Mouse (Mus musculus) liver, postnatal 0 days (tissue): ENCODE measurements around the gene Krtap9-5. TPM values are rescaled to one million over a fixed set of nuclear protein-coding genes. Genes with fewer than 3 reads are reported as not detected.

ENCODE experiments used
- ATAC-seq: fragments of 200-750 bp; cut with Nextera tagmentation; 2 replicates; pipeline ENCODE4 v1.8.0; 2017; ENCODE audit warnings: mild to moderate bottlenecking, moderate library complexity
- DNase-seq: peaks from one replicate; pipeline ENCODE4 v3.0.0-alpha.2; 2016
- H3K27ac ChIP-seq: fragments of 300-500 bp; sonication (generic); 2 replicates; pipeline ENCODE4 v1.5.1; 2014; ENCODE audit warnings: antibody characterized with exemption, moderate library complexity, mild to moderate bottlenecking, low read depth
- H3K27me3 ChIP-seq: fragments of 300-500 bp; sonication (generic); 2 replicates; pipeline ENCODE4 v1.6.1; 2014; ENCODE audit warnings: low read length, control low read depth, mixed read lengths; ENCODE audit not compliant: insufficient read depth
- H3K36me3 ChIP-seq: fragments of 300-500 bp; sonication (generic); replicated peaks from 2 replicates; pipeline ENCODE4 v1.6.1; 2014; ENCODE audit warnings: mild to moderate bottlenecking, control low read depth, low read length, moderate library complexity, mixed read lengths; ENCODE audit not compliant: insufficient read depth
- H3K4me1 ChIP-seq: fragments of 300-500 bp; sonication (generic); 2 replicates; pipeline ENCODE4 v1.6.1; 2014; ENCODE audit warnings: antibody characterized with exemption, mild to moderate bottlenecking, control low read depth; ENCODE audit not compliant: insufficient read depth
- H3K4me2 ChIP-seq: fragments of 300-500 bp; sonication (generic); 2 replicates; pipeline ENCODE4 v1.6.1; 2014; ENCODE audit warnings: low read depth, mild to moderate bottlenecking, low read length, moderate library complexity, mixed read lengths
- H3K4me3 ChIP-seq: fragments of 300-500 bp; sonication (generic); 2 replicates; pipeline ENCODE4 v1.5.1; 2014; ENCODE audit warnings: low read depth, low read length
- H3K9ac ChIP-seq: fragments of 300-500 bp; sonication (generic); replicated peaks from 2 replicates; pipeline ENCODE4 v1.6.1; 2014; ENCODE audit warnings: mild to moderate bottlenecking, moderate library complexity
- H3K9me3 ChIP-seq: fragments of 300-500 bp; sonication (generic); 2 replicates; pipeline ENCODE4 v1.6.1; 2016; ENCODE audit warnings: mild to moderate bottlenecking, control low read depth, low read length, mixed read lengths
- CTCF ChIP-seq: sonication (generic); IDR thresholded peaks from 2 replicates; pipeline ENCODE4 v1.5.1; 2016; ENCODE audit warnings: antibody characterized with exemption, low read depth
- EP300 ChIP-seq: IDR thresholded peaks from 2 replicates; pipeline ENCODE4 v1.6.1; 2016; ENCODE audit warnings: antibody characterized with exemption, low read depth, mild to moderate bottlenecking
- WGBS: fragments of 180-500 bp; shearing (Covaris S2); extraction: QIAGEN DNeasy Blood & Tissue Kit; methylation state at CpG from one replicate; pipeline ENCODE4 v1.1.7; 2014; ENCODE audit not compliant: insufficient replicate concordance; 5-methylcytosine and 5-hydroxymethylcytosine counted together
- polyA plus RNA-seq: library from polyadenylated mRNA; unstranded; fragments of >200 nt; fragmentation: Nextera tagmentation; extraction: Ambion mirVana; gene quantifications from 2 replicates; pipeline ENCODE4 v1.2.1, GENCODE M21; 2015

The Krtap9-5 gene
- polyA plus RNA-seq, 1 experiment from 2014 or later, result not detected

GRCm38 (mm10) chr11:99988530-99988929, 40.3 kb downstream of the Krtap9-5 start:
- DNase-seq (no peak), ATAC-seq (no peak)
- no peak overlapping the region for H3K9ac ChIP-seq
- 0 out of 2 replicates have a peak, but pooled peaks cover 2% of the 10 kb centered on the region for H3K27me3 ChIP-seq
- H3K4me2 ChIP-seq, result no peak overlapping the region
- no peaks in the 10 kb centered on the region for H3K4me1 ChIP-seq
- no peak for TF ChIP-seq CTCF
- TF ChIP-seq EP300, result no peak
- no peak overlapping the region for H3K27ac ChIP-seq
- no peak overlapping the region for H3K4me3 ChIP-seq
- WGBS, result 77% methylated on average over 3 of the region's 3 CpGs
- no peaks in the 10 kb centered on the region for H3K36me3 ChIP-seq
- H3K9me3 ChIP-seq, result no peaks in the 10 kb centered on the region

DNA sequence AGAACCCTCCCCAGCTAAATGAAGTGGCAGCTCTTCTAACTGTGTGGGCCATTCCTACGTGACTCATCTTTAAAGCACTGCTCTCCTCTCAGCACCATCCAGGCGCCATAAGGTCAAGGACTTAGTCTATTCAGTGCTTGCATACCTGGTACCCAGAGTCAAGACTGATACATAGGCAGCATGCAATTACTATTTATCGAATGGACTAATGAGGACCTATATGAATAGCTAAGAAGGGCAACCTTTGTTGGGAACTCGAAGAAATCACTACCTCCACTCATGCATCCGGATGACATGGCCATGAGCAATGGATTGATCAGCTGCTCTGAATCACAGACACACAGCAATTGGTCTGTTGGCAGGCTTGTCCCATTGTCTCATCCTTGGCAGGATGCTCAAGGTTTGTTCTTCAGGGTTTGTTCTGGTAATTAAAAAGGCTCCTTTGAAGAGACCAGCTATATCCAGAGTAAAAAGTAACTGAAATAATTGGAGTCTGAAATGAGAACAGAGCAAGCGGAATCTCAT, 41.7 kb downstream of the Krtap9-5 start:
- no peaks in the 10 kb centered on the region for H3K9me3 ChIP-seq
- WGBS, result 68% methylated on average over 6 of the region's 6 CpGs
- H3K4me1 ChIP-seq, result no peaks in the 10 kb centered on the region
- no peaks in the 10 kb centered on the region for H3K36me3 ChIP-seq
- ATAC-seq, result no peak
- no peak overlapping the region for H3K27ac ChIP-seq
- H3K4me2 ChIP-seq, result no peak overlapping the region
- 0 out of 2 replicates have a peak, but pooled peaks cover 6% of the 10 kb centered on the region for H3K27me3 ChIP-seq
- TF ChIP-seq CTCF, result no peak
- no peak for TF ChIP-seq EP300
- H3K4me3 ChIP-seq, result no peak overlapping the region
- H3K9ac ChIP-seq, result no peak overlapping the region
- no peak for DNase-seq

GRCm38 (mm10) chr11:99990571-99990970, 42.3 kb downstream of the Krtap9-5 start:
- Histone ChIP-seq H3K27ac (no peak overlapping the region), H3K9ac (no peak overlapping the region), H3K27me3 (0 out of 2 replicates have a peak, but pooled peaks cover 6% of the 10 kb centered on the region), H3K4me1 (no peaks in the 10 kb centered on the region), H3K4me2 (no peak overlapping the region), H3K36me3 (no peaks in the 10 kb centered on the region), H3K9me3 (no peaks in the 10 kb centered on the region), H3K4me3 (no peak overlapping the region)
- no peak for TF ChIP-seq CTCF
- TF ChIP-seq EP300, result no peak
- ATAC-seq (no peak), DNase-seq (no peak)
- 75% methylated on average over 3 of the region's 3 CpGs for WGBS

GRCm38 (mm10) chr11:99993620-99994383, 45.5 kb downstream of the Krtap9-5 start, which contains the start of gene Krtap17-1:
TSS of gene Krtap17-1 (minus strand) at chr11:99993994.
- no peak within 1 kb of the TSS for H3K4me2 ChIP-seq
- H3K4me3 ChIP-seq, result no peak within 1 kb of the TSS
- DNase-seq (no peak), ATAC-seq (no peak)
- H3K9ac ChIP-seq, result no peak within 1 kb of the TSS
- no peaks in the 10 kb centered on the region for H3K4me1 ChIP-seq
- 27% methylated on average over 26 of the region's 26 CpGs for whole genome bisulfite sequencing
- H3K36me3 ChIP-seq, result no peaks in the 10 kb centered on the region
- H3K27me3 ChIP-seq, result 0 out of 2 replicates have a peak, but pooled peaks cover 6% of the 10 kb centered on the region
- H3K27ac ChIP-seq, result no peak within 1 kb of the TSS
- H3K9me3 ChIP-seq, result no peaks in the 10 kb centered on the region
- TF ChIP-seq EP300, result no peak
- no peak for TF ChIP-seq CTCF

GRCm38 (mm10) chr11:99994384-99994661, 46.0 kb downstream of the Krtap9-5 start:
- no peak overlapping the region for H3K27ac ChIP-seq
- H3K4me3 ChIP-seq, result no peak overlapping the region
- TF ChIP-seq EP300 (no peak), CTCF (no peak)
- 0 out of 2 replicates have a peak, but pooled peaks cover 6% of the 10 kb centered on the region for H3K27me3 ChIP-seq
- no peaks in the 10 kb centered on the region for H3K9me3 ChIP-seq
- DNase-seq (no peak), ATAC-seq (no peak)
- H3K36me3 ChIP-seq, result no peaks in the 10 kb centered on the region
- no peaks in the 10 kb centered on the region for H3K4me1 ChIP-seq
- no peak overlapping the region for H3K9ac ChIP-seq
- no peak overlapping the region for H3K4me2 ChIP-seq
- WGBS, result 36% methylated on average over 4 of the region's 4 CpGs

DNA sequence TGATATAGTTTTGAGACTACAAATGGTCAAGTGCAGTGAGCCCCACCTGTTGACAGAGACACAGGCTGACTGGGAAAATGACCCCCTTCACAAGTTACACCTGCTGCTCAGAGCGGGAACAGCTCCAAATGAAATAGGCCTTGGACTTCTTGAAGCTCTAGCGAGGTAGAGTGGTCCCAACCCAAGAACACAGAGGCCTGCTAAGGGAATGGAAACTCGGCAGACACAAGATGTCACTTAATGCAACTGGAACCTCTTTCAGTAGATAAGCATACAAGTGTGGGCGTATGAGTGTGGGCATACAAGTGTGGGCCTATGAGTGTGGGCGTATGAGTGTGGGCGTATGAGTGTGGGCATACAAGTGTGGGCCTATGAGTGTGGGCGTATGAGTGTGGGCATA, 50.8 kb downstream of the Krtap9-5 start:
- 0 out of 2 replicates have a peak, but pooled peaks cover 3% of the 10 kb centered on the region for H3K27me3 ChIP-seq
- no peaks in the 10 kb centered on the region for H3K36me3 ChIP-seq
- H3K27ac ChIP-seq, result no peak overlapping the region
- no peaks in the 10 kb centered on the region for H3K9me3 ChIP-seq
- DNase-seq (no peak), ATAC-seq (no peak)
- no peak overlapping the region for H3K9ac ChIP-seq
- H3K4me1 ChIP-seq, result no peaks in the 10 kb centered on the region
- H3K4me3 ChIP-seq, result no peak overlapping the region
- WGBS, result 75% methylated on average over 7 of the region's 7 CpGs
- no peak overlapping the region for H3K4me2 ChIP-seq
- TF ChIP-seq CTCF (no peak), EP300 (no peak)

Other genes starting within 250 kb of the Krtap9-5 start
- not detected in 2 replicates for gene Gm14180, start 214.2 kb upstream of the Krtap9-5 start, polyA plus RNA-seq
- gene Gm11595, start 175.6 kb upstream of the Krtap9-5 start, polyA plus RNA-seq, result not detected in 2 replicates
- gene Krtap4-8, start 167.8 kb upstream of the Krtap9-5 start, polyA plus RNA-seq, result not detected in 2 replicates
- gene Krtap4-9, start 163.3 kb upstream of the Krtap9-5 start, polyA plus RNA-seq, result not detected in 2 replicates
- not detected in 2 replicates for gene Gm11596, start 155.0 kb upstream of the Krtap9-5 start, polyA plus RNA-seq
- not detected in 2 replicates for gene Gm11569, start 149.5 kb upstream of the Krtap9-5 start, polyA plus RNA-seq
- gene Gm11554, start 144.0 kb upstream of the Krtap9-5 start, polyA plus RNA-seq, result not detected in 2 replicates
- gene Krtap4-13, start 138.6 kb upstream of the Krtap9-5 start, polyA plus RNA-seq, result not detected in 2 replicates
- gene Gm11564, start 132.8 kb upstream of the Krtap9-5 start, polyA plus RNA-seq, result not detected in 2 replicates
- gene 2300003K06Rik, start 110.4 kb upstream of the Krtap9-5 start, polyA plus RNA-seq, result not detected in 2 replicates
- not detected in 2 replicates for gene Krtap4-16, start 96.9 kb upstream of the Krtap9-5 start, polyA plus RNA-seq
- gene Gm11568, start 90.6 kb upstream of the Krtap9-5 start, polyA plus RNA-seq, result not detected in 2 replicates
- gene Gm11559, start 84.0 kb upstream of the Krtap9-5 start, polyA plus RNA-seq, result not detected in 2 replicates
- not detected in 2 replicates for gene Krtap9-1, start 75.1 kb upstream of the Krtap9-5 start, polyA plus RNA-seq
- gene Gm11567, start 69.3 kb upstream of the Krtap9-5 start, polyA plus RNA-seq, result not detected in 2 replicates
- not detected in 2 replicates for gene Krtap31-1, start 40.6 kb upstream of the Krtap9-5 start, polyA plus RNA-seq
- gene Gm11565, start 33.7 kb upstream of the Krtap9-5 start, polyA plus RNA-seq, result not detected in 2 replicates
- not detected in 2 replicates for gene Krtap31-2, start 12.2 kb upstream of the Krtap9-5 start, polyA plus RNA-seq
- not detected in 2 replicates for gene Krtap29-1, start 30.6 kb downstream of the Krtap9-5 start, polyA plus RNA-seq
- not detected in 2 replicates for gene Krtap16-1, start 38.1 kb downstream of the Krtap9-5 start, polyA plus RNA-seq
- gene Krtap17-1, start 45.5 kb downstream of the Krtap9-5 start, polyA plus RNA-seq, result not detected in 2 replicates
- gene Krt33a, start 67.7 kb downstream of the Krtap9-5 start, polyA plus RNA-seq, result not detected in 2 replicates
- gene Krt33b, start 81.4 kb downstream of the Krtap9-5 start, polyA plus RNA-seq, result not detected in 2 replicates
- gene Krt34, start 93.1 kb downstream of the Krtap9-5 start, polyA plus RNA-seq, result not detected in 2 replicates
- gene Krt31, start 102.1 kb downstream of the Krtap9-5 start, polyA plus RNA-seq, result not detected in 2 replicates
- not detected in 2 replicates for gene Krt32, start 139.8 kb downstream of the Krtap9-5 start, polyA plus RNA-seq
- not detected in 2 replicates for gene Krt35, start 147.8 kb downstream of the Krtap9-5 start, polyA plus RNA-seq
- gene Krt36, start 157.2 kb downstream of the Krtap9-5 start, polyA plus RNA-seq, result not detected in 2 replicates
- gene Krt13, start 173.1 kb downstream of the Krtap9-5 start, polyA plus RNA-seq, result not detected in 2 replicates
- 0.11 TPM in 1 of 2 replicates, not detected in the other for gene Krt15, start 187.5 kb downstream of the Krtap9-5 start, polyA plus RNA-seq
- gene Krt19, start 200.2 kb downstream of the Krtap9-5 start, polyA plus RNA-seq, result 5.5 and 7.8 TPM in 2 replicates
- gene Krt9, start 244.8 kb downstream of the Krtap9-5 start, polyA plus RNA-seq, result not detected in 2 replicates